Mouse (Mus musculus): Measurements from ENCODE around the gene Timp3.
"Not testable (repeated sequence)": the region's sequence is repeated elsewhere in the genome, so short reads cannot be mapped to it uniquely, and the experiment has no call there.

The Timp3 gene

DNA sequence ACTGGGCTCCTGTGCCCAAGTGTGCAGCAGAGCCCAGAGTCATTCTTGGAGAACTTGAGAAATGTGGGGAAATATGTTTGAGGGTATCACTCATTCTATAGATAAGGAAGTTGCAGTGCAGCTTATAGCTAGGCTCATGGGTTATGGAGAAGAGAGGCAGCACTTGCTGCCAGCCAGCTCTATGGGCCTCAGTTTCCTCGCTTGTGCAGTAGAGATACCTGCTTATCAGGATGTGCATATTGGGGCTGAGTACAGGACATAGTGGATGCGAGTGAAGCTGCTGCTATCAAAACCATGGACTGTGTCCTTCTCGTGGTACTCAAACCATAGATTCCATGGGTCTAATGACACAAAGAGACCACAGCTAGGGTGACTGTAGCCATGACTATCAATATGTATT is 52.3 kb downstream of the Timp3 start:
- DNase-seq (ENCODE audit: low read depth, low spot score) = no peak

DNA sequence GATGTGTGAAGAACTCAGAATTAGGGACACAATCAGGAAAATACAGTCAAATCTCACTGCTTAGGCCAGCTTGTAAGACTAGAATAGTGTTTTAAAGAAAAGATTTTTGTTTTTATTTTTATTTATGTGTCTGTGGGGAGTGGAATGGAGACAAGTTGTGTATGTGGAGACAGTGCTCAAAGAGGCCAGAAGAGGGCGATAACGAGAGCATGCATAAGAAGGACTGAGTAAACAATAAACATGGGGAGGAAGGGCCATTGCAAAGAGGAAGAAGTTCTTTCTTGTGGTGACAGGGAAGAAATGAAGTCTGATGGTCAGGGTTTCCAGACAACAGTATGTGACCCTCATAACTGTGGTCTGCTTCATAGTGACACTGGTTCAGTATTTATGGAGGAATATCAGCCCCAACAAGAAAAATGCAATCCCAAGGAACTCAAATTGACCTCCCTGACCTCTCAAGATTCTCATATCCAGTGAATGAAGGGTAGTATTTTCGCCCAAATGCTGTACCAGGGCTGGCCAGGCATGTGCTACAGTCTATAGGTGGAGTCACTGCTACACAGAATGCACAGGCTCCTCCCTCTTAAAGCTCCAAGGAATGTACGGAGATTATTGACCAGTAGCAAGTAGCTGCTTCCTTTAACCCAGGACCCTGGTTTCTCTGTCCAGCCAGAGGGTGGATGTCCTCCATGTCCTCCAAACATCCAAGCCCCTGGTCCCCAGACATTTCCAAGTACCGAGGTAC is 56.8 kb downstream of the Timp3 start:
- DNase-seq (ENCODE audit: low read depth, low spot score) = no peak

DNA sequence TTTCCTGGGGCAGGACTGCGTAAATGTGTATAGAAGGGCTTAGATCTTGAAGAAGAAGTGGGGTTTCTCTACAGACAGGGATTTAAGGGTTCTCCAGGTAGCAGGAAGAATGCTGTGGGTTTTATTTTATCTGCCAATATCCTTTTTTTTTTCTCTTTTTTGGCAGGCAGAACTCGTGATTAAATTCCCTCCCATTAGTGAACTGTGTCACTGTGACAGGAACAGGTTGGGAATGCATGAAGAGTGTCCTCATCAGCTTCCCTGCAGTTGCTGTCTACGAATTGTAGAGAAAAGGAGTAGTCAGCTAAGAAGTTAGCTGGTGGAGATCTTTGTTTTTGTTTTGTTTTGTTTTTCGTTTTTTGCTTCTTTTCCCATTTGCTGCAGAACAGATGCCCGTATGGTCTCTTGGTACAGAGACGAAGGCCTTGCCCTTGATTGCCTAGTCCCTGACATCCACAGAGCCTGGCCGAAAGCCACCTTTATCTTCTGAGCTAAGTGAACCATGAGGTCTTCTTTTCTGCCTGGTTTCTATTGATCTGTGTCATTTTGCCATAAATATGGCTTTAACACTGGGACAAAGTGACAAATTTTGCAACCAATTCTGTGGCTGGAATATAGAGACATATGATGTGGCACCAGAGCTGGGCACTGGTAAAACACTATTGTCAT is 58.3 kb downstream of the Timp3 start:
- no peak for DNase-seq (ENCODE audit: low read depth, low spot score)

DNA sequence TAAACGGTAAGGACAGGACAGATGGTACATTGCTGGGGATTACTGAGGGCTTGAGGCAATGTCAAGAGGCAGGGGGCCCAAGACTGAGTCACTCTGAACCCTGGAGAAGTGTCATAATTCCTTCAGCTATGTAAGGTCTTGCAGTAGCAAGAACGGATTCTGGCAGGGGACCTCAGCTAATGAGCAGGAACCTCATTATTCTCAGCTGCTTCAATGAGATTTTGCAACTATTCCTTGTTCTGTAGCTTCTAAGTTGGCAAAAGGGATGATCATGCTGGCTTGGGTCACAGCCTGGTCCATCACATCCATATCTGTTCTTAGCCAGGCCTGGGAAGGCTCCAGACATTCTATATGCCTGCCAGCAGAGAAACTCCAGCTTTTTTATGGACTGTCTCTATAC is 59.0 kb downstream of the Timp3 start:
- DNase-seq (ENCODE audit: low read depth, low spot score) = no peak

DNA sequence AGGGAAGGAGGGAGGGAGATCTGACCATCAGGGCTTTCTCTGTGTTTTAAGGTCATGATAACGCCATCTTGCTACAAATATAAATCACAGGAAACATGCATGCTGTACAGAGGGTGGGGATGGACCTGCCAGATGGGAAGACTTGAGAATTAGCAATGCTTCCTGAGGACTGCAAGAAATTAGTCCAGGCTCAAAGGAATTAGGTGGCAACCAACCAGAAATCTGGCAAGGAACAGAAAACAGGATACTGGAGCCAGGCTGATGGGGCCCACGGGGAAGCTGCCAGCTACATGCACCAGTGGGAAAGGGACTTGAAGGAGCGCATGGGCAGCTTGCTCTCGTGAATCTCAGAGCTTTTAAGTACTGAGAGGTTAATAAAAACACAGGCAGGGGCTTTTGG is 59.5 kb downstream of the Timp3 start:
- no peak for DNase-seq (ENCODE audit: low read depth, low spot score)

DNA sequence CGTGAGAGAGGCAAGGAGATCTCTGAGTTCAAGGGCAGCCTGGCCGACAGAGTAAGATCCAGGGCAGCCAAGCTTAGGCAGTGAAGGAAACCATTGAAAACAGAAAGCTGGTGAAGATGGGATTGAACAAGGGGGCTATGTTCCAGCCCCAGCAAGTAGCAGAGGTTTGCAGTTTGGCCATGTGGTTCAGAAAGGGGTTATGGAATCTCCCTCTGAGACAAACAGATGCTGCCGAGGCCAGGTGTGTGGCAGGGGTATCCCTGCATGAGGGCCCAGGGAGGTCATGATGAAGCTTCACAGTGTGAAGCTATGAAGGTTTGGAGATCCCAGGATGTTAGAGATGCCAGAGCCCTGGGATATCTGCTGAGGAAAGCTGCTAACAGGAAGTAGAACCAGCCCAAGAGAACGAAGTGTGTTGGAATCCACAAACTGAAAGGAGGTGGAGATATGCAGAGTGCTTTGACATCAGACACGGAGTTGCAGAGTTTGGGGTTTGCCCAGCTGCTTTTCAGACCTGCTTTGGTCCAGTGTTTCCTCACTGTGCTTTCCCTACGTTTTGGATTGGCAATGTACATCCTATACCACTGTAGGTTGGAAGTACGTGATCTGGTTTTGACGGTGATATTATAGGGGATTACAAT is 63.6 kb downstream of the Timp3 start:
- no peak for DNase-seq (ENCODE audit: low read depth, low spot score)

GRCm38 (mm10) chr10:86365632-86366092 is 65.5 kb downstream of the Timp3 start:
- no peak for DNase-seq (ENCODE audit: low read depth, low spot score)

- no peak for DNase-seq (ENCODE audit: low read depth, low spot score)
Observed at GRCm38 (mm10) chr10:86367346-86367745, 67.2 kb downstream of the Timp3 start.

GRCm38 (mm10) chr10:86368811-86369210 is 68.6 kb downstream of the Timp3 start:
- DNase-seq (ENCODE audit: low read depth, low spot score) = no peak

- no peak for DNase-seq (ENCODE audit: low read depth, low spot score)
Observed at GRCm38 (mm10) chr10:86369346-86369745, 69.2 kb downstream of the Timp3 start.

GRCm38 (mm10) chr10:86371561-86371960 is 71.4 kb downstream of the Timp3 start:
- DNase-seq (ENCODE audit: low read depth, low spot score) = peak; percentile 71

DNA sequence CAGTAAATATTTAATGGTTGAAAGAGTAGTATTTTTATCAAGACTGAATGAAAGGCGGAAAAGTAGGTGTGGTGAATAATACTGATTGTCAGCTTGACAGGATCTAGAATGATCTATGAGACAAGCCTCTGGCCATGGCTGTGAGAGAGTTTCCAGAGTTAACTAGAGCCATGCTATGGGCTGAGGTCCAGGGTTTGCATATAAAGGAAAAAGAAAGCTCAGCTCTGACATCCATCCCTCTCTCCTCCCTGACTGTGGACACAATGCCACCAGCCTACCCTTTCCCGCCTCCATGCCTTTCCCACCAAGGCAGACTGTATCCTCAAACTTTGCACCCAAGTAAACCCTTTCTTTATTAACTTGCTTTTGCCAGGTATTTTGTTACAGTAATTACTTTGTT is 73.9 kb downstream of the Timp3 start:
- no peak for DNase-seq (ENCODE audit: low read depth, low spot score)

- no peak for DNase-seq (ENCODE audit: low read depth, low spot score)
Observed at GRCm38 (mm10) chr10:86375903-86376302, 75.7 kb downstream of the Timp3 start.

GRCm38 (mm10) chr10:86376392-86377185 is 76.4 kb downstream of the Timp3 start:
- no peak for DNase-seq (ENCODE audit: low read depth, low spot score)

DNA sequence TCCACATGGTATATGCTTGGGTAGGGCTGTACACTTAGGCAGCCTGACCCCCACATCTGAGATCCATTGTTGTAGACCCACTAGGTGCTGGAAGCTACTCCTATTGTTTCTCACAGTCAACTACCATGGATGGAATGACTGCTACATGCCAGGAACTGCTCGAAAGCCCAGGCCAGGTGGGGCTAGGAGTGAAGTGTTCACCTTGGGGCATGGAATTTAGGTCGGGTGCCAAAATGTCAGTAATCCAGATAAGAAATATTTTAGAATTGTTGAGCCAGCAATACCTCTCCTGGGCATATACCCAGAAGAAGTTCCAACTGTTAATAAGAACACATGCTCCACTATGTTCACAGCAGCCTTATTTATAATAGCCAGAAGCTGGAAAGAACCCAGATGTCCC is 78.6 kb downstream of the Timp3 start:
- not testable (repeated sequence) for DNase-seq (ENCODE audit: low read depth, low spot score)

- no peak for DNase-seq (ENCODE audit: low read depth, low spot score)
Observed at GRCm38 (mm10) chr10:86380626-86381025, 80.5 kb downstream of the Timp3 start.

GRCm38 (mm10) chr10:86381150-86381921 is 81.2 kb downstream of the Timp3 start:
- no peak for DNase-seq (ENCODE audit: low read depth, low spot score)

DNA sequence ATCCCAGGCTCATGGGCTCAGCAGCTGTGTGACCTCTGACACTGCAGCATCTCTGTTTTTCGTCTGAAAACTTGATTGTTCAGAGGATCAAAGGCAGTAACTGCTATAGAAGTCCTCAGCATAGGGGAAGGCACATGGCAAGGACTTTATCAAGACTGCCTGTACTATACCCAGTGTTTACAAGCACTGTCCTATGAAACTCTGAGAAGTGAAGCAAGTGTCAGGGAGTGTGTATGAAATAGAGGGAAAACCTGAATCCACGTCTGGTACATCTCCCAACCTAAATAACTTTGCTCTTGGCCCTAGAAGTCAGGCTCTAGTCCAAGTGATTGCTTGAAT is 81.7 kb downstream of the Timp3 start:
- DNase-seq (ENCODE audit: low read depth, low spot score) = no peak

DNA sequence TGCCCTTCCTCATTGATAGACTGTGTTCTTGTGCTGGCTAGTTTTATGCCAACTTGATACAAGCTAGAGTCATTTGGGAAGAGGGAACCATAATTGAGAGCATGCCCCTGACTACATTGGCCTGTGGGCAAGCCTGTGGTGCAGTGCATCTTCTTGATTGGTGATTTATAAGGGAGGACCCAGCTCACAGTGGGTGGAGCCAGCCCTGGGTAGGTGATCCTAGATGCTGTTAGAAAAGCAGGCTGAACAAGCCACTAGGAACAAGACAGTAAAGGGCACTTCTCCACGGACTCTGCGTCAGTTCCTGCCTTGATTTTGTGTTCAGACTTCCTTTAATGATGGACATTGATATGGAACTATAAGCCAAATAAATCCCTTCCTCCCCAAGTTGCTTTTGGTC is 84.5 kb downstream of the Timp3 start:
- no peak for DNase-seq (ENCODE audit: low read depth, low spot score)

DNA sequence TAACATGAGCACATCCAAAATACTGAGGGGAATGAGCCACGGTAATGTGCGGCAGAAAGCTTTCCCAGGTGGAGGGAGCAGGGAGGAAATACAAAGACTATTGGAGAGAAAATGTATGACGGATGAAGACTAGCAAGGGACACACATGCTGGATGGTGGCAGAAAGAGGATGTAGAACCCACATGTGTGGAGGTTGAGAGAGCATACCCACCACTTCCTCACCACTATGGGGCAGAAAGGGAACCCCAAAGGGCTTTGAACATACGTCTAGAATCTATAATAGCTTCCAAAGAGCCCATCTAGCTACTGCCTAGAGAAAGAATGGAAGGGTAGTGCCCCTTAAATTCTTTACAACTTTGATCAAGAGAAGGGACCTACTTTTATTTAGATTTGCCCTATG is 85.5 kb downstream of the Timp3 start:
- DNase-seq (ENCODE audit: low read depth, low spot score) = no peak

DNA sequence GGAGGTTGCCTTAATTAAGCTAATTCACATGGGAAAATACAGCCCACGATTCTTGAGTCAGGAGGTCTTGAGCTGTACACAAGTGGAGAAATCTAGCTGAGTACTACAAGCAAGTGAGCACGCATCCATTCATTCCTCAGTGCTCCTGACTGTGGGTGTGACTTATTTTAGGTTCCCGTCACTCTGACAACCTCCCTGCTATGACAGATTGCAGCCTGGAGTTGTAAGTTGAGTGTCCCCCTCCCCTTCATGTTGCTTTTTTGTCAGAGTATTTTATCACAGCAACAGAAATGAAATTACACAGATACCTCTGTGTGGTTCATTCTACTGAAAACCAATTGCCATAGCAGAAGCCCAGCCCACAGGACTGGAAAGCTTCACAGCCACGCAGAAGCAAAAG is 86.1 kb downstream of the Timp3 start:
- DNase-seq (ENCODE audit: low read depth, low spot score) = no peak

All from skeletal muscle tissue, adult 2 months (tissue).